Mouse (Mus musculus): Measurements from ENCODE around the gene Tjap1. TPM values are rescaled to one million over a fixed set of nuclear protein-coding genes. Genes with fewer than 3 reads are reported as not detected.
A peak's percentile ranks its signal among the peaks of the same experiment; 100 is the strongest.

Tjap1 gene
- polyA plus RNA-seq, 1 experiment from 2014 or later: 47.4 TPM

DNA sequence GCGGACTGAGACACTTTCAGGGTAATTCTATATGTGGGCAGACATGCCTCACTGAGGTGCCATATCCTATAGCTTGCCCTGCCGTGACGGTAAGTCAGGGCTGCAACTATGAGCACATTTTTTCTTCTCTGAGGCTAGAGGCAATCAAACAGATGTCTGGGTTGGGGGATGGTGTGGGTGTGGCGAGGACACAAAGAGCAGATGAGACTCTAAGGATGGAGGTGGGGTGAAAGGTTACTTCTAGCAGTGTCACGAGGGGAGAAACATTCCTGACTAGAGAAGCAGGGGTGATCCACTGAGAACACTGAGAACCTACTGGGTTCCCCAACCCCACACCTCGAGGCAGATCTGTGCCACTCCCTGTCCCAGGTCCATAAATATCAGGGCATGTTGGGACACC, 15.8 kb downstream of the Tjap1 start:
- no peak for DNase-seq (ENCODE audit: low spot score)
- ATAC-seq (ENCODE audit: low FRiP score): no peak
- H3K9ac ChIP-seq (ENCODE audit: low read depth, low read length): no peak overlapping the region
- WGBS: 77% methylated on average over 6 of the region's 6 CpGs
- H3K36me3 ChIP-seq (ENCODE audit: control insufficient read depth, insufficient read depth, low read length): peaks cover 6% of the 10 kb centered on the region; the same call in 1 of the 2 replicates
- no peak overlapping the region for H3K4me3 ChIP-seq (ENCODE audit: low read depth, low read length)
- no peak overlapping the region for H3K4me2 ChIP-seq (replicated peaks; ENCODE audit: low read depth, low read length)
- 0 out of 2 replicates have a peak, but pooled peaks cover 2% of the 10 kb centered on the region for H3K4me1 ChIP-seq (replicated peaks; ENCODE audit: control insufficient read depth, insufficient read depth, low read length)
- no peak overlapping the region for H3K27ac ChIP-seq (ENCODE audit: low read depth, low read length)
- H3K27me3 ChIP-seq (ENCODE audit: control insufficient read depth, insufficient read depth, low read length): no peaks in the 10 kb centered on the region
- H3K9me3 ChIP-seq (ENCODE audit: control insufficient read depth, low read length): no peaks in the 10 kb centered on the region

DNA sequence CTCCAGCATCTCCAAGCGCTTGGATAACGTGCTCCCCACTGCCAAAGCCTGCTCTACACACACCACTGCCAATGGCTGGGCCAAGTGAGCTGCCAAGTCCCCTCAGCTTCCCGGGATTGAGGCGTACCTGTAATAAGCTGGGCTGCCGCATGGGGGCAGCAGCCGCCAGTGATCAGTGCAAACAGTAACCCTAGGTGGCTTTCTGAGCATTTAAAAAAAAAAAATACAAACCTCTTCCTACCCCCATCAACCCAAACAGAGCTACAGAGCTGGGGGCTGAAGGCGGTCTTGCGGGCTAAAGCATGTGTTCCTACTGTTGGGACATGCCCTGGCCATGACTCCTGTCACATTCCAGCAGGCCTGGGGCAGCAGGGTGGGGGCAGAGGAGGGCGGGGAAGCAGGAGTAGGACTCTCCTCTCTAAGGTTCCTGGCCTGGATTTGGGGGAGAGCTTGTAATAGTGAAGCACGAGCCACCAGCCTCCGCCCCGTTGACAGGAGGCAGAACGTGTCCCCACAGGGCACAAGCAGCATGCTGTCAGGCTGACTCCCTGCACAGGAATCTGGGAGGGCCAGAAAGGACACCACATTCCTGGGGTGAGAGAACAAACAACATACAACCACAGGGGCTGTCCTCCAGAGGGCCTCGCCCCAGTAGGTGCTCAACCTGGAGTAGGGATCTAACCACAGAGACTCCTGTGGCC, 16.8 kb downstream of the Tjap1 start:
- Histone ChIP-seq H3K9ac (ENCODE audit: low read depth, low read length) (no peak overlapping the region), H3K36me3 (ENCODE audit: control insufficient read depth, insufficient read depth, low read length) (peaks cover 5% of the 10 kb centered on the region; the same call in 1 of the 2 replicates), H3K27ac (ENCODE audit: low read depth, low read length) (no peak overlapping the region), H3K4me1 (replicated peaks; ENCODE audit: control insufficient read depth, insufficient read depth, low read length) (0 out of 2 replicates have a peak, but pooled peaks cover 2% of the 10 kb centered on the region), H3K9me3 (ENCODE audit: control insufficient read depth, low read length) (no peaks in the 10 kb centered on the region), H3K4me3 (ENCODE audit: low read depth, low read length) (no peak overlapping the region), H3K4me2 (replicated peaks; ENCODE audit: low read depth, low read length) (no peak overlapping the region), H3K27me3 (ENCODE audit: control insufficient read depth, insufficient read depth, low read length) (no peaks in the 10 kb centered on the region)
- ATAC-seq (ENCODE audit: low FRiP score) (peak; percentile 48; the same call in 1 of the 2 replicates), DNase-seq (ENCODE audit: low spot score) (peak; percentile 86)
- WGBS: 27% methylated on average over 14 of the region's 14 CpGs

DNA sequence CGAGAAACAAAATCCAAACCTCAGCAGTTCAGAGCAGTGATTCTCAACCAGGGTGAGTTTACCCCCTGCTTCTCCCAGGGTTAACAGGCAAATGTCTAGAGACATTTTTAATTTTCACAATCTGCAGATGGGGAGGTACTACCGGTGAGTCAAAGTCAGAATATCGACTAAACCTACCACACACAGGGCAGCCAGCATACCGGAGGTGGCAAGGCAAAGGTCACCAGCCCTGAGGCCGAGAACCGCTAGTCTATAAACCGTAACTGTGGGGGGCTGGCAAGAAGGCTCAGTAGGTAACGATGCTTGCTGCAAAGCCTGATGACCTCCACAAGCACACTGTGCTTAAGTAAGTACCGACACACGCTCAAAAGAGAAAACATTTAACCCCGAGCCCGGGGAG, 17.3 kb downstream of the Tjap1 start:
- Histone ChIP-seq H3K36me3 (ENCODE audit: control insufficient read depth, insufficient read depth, low read length) (peaks cover 3% of the 10 kb centered on the region; the same call in 1 of the 2 replicates), H3K9me3 (ENCODE audit: control insufficient read depth, low read length) (no peaks in the 10 kb centered on the region), H3K27ac (ENCODE audit: low read depth, low read length) (no peak overlapping the region), H3K4me1 (replicated peaks; ENCODE audit: control insufficient read depth, insufficient read depth, low read length) (0 out of 2 replicates have a peak, but pooled peaks cover 2% of the 10 kb centered on the region), H3K4me3 (ENCODE audit: low read depth, low read length) (no peak overlapping the region), H3K27me3 (ENCODE audit: control insufficient read depth, insufficient read depth, low read length) (no peaks in the 10 kb centered on the region), H3K4me2 (replicated peaks; ENCODE audit: low read depth, low read length) (no peak overlapping the region), H3K9ac (ENCODE audit: low read depth, low read length) (no peak overlapping the region)
- DNase-seq (ENCODE audit: low spot score) (no peak), ATAC-seq (ENCODE audit: low FRiP score) (no peak)
- WGBS: 85% methylated on average over 12 of the region's 12 CpGs

DNA sequence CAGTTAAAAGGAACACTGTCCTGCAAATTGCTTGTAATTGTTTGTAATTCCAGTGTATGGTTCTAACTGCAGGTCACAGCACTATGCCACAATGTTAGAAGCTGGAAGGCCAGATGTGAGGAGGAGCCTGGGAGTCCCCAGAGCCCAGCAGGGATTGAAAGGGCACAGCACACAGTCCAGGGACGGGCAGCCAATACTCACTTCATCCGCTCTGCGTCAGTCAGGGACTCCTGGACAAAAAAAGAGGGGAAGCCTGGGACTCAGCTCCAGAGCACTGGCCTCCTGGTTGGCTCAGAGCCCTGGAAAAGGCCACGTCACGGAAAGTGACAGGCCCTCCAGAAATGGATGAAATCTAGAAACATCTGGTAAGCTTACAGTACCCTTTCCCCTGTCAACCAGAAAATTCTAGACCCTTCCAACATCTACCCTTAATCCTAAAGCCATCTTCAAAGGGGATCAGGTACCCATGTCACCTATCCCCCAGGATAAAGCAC, 20.6 kb downstream of the Tjap1 start:
- no peak overlapping the region for H3K27ac ChIP-seq (ENCODE audit: low read depth, low read length)
- peaks cover 8% of the 10 kb centered on the region; the same call in 1 of the 2 replicates for H3K36me3 ChIP-seq (ENCODE audit: control insufficient read depth, insufficient read depth, low read length)
- no peaks in the 10 kb centered on the region for H3K9me3 ChIP-seq (ENCODE audit: control insufficient read depth, low read length)
- 0 out of 2 replicates have a peak, but pooled peaks cover 2% of the 10 kb centered on the region for H3K4me1 ChIP-seq (replicated peaks; ENCODE audit: control insufficient read depth, insufficient read depth, low read length)
- DNase-seq (ENCODE audit: low spot score) (no peak), ATAC-seq (ENCODE audit: low FRiP score) (no peak)
- H3K27me3 ChIP-seq (ENCODE audit: control insufficient read depth, insufficient read depth, low read length): no peaks in the 10 kb centered on the region
- no peak overlapping the region for H3K9ac ChIP-seq (ENCODE audit: low read depth, low read length)
- H3K4me3 ChIP-seq (ENCODE audit: low read depth, low read length): no peak overlapping the region
- WGBS: 91% methylated on average over 5 of the region's 5 CpGs
- no peak overlapping the region for H3K4me2 ChIP-seq (replicated peaks; ENCODE audit: low read depth, low read length)

DNA sequence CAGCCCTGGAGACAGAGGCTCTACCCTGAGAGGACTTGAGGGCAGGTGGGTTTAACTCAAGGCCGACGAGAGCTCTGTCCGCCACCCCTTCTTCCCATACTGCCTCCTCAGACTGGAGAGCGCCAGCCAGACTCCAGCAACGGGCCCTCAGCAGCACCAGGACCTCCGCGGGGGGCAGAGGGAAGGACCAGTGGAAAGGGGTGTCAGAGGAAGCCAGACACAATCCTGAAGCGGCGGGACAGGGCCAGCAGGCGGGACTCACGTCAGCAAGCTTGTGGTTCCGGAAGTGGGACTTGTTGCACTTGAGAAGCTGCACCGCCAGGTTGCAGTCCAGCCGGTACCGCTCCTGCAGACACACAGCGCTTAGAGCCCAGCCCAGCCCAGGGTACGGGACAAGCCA, 23.2 kb downstream of the Tjap1 start:
- DNase-seq (ENCODE audit: low spot score) (no peak), ATAC-seq (ENCODE audit: low FRiP score) (no peak)
- no peak overlapping the region for H3K27ac ChIP-seq (ENCODE audit: low read depth, low read length)
- 91% methylated on average over 17 of the region's 17 CpGs for WGBS
- no peaks in the 10 kb centered on the region for H3K9me3 ChIP-seq (ENCODE audit: control insufficient read depth, low read length)
- H3K27me3 ChIP-seq (ENCODE audit: control insufficient read depth, insufficient read depth, low read length): peaks cover 8% of the 10 kb centered on the region; the same call in 1 of the 2 replicates
- H3K4me1 ChIP-seq (replicated peaks; ENCODE audit: control insufficient read depth, insufficient read depth, low read length): peaks cover 3% of the 10 kb centered on the region; the same call in 1 of the 2 replicates
- peaks cover 8% of the 10 kb centered on the region; the same call in 1 of the 2 replicates for H3K36me3 ChIP-seq (ENCODE audit: control insufficient read depth, insufficient read depth, low read length)
- no peak overlapping the region for H3K4me3 ChIP-seq (ENCODE audit: low read depth, low read length)
- no peak overlapping the region for H3K4me2 ChIP-seq (replicated peaks; ENCODE audit: low read depth, low read length)
- no peak overlapping the region for H3K9ac ChIP-seq (ENCODE audit: low read depth, low read length)

DNA sequence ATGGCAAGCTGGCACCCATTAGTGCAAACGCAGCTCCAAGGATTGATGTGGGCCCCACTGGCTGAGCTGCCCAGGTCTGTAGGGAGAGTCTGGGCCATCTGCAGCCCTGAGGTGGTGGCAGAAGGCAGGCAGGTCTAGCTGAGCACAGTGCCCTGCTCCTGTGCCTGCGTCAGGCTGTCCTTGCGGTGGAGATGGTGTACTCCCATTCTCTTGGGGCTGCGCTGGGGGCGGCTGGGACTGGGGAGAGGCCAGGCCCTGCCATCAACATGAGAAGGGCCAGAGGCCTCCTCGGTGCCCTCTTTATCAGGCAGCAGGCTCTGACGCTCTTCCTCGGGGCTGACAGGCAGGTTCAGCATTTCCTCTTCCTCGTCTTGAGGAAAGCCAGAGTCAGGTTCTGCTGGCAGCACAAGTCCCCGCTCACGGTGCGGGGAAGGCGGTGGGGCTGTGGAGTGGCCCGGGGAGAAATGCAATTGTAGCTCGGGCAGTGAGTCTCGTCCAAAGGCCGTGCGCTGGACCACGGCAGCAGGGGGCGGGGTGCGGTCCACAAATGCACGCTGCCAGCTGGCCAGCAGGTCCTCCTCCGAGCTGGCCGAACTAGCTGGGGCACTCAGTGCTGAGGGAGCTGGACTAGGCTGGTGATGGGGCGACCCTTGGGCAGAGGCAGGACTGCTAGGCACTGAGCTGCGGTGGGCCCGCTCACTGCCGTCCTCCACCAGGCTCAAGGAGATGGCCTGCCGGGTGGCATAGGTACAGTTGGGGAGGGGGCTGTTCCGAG, 24.4 kb downstream of the Tjap1 start:
- H3K27me3 ChIP-seq (ENCODE audit: control insufficient read depth, insufficient read depth, low read length): peaks cover 9% of the 10 kb centered on the region; the same call in 1 of the 2 replicates
- H3K4me1 ChIP-seq (replicated peaks; ENCODE audit: control insufficient read depth, insufficient read depth, low read length): peaks cover 5% of the 10 kb centered on the region; the same call in 1 of the 2 replicates
- 85% methylated on average over 30 of the region's 30 CpGs for WGBS
- peaks cover 8% of the 10 kb centered on the region; the same call in 1 of the 2 replicates for H3K36me3 ChIP-seq (ENCODE audit: control insufficient read depth, insufficient read depth, low read length)
- no peaks in the 10 kb centered on the region for H3K9me3 ChIP-seq (ENCODE audit: control insufficient read depth, low read length)
- H3K27ac ChIP-seq (ENCODE audit: low read depth, low read length): no peak overlapping the region
- no peak overlapping the region for H3K4me3 ChIP-seq (ENCODE audit: low read depth, low read length)
- DNase-seq (ENCODE audit: low spot score) (no peak), ATAC-seq (ENCODE audit: low FRiP score) (no peak)
- H3K9ac ChIP-seq (ENCODE audit: low read depth, low read length): no peak overlapping the region
- H3K4me2 ChIP-seq (replicated peaks; ENCODE audit: low read depth, low read length): no peak overlapping the region

DNA sequence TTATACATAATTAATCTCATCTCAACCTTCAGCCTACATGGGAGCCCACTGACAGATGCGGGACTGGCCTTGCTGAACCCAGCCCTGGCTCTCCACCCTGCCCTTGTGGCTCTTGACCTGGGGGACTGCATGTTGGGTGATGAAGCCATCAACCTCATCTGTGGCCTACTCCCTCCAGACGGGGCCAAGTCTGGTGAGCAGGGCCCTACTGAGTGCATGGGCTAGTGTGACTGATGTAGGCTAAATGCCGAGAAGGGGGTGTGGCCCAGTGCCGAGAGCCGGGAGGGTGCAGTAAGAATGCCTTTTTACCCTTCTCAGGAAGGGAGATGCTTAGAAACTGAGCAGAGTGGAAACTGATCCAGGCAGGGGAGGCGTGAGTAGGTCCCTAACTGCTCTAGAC, 27.7 kb downstream of the Tjap1 start:
- Histone ChIP-seq H3K9ac (ENCODE audit: low read depth, low read length) (no peak overlapping the region), H3K36me3 (ENCODE audit: control insufficient read depth, insufficient read depth, low read length) (peaks cover 10% of the 10 kb centered on the region; the same call in 1 of the 2 replicates), H3K27ac (ENCODE audit: low read depth, low read length) (no peak overlapping the region), H3K27me3 (ENCODE audit: control insufficient read depth, insufficient read depth, low read length) (peaks cover 9% of the 10 kb centered on the region; the same call in 1 of the 2 replicates), H3K4me1 (replicated peaks; ENCODE audit: control insufficient read depth, insufficient read depth, low read length) (peaks cover 9% of the 10 kb centered on the region; the same call in 1 of the 2 replicates), H3K4me3 (ENCODE audit: low read depth, low read length) (no peak overlapping the region), H3K4me2 (replicated peaks; ENCODE audit: low read depth, low read length) (peak overlapping the region; percentile 99; the same call in 1 of the 2 replicates), H3K9me3 (ENCODE audit: control insufficient read depth, low read length) (no peaks in the 10 kb centered on the region)
- 27% methylated on average over 6 of the region's 6 CpGs for WGBS
- ATAC-seq (ENCODE audit: low FRiP score): no peak
- peak; percentile 11 for DNase-seq (ENCODE audit: low spot score)

DNA sequence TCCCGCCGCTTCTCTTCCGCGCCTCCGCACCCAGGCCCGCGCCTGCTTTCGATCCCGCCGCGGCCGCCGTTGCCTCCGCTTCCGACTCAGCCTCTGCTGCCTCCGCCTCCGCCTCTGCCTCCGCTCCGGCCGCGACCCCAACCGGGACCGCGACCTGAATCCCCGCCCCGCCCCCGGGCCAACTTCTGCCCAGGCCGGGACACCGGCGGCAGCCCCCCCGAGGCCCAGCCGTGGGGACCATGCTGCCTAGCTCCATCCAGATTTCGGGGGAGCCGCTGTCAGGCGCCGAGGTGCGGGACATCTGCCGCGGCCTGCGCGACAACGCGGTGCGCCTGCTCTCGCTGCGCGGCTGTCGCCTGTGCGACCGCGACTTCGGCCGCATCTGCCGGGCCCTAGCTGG, 28.7 kb downstream of the Tjap1 start:
- Histone ChIP-seq H3K4me2 (replicated peaks; ENCODE audit: low read depth, low read length) (peak overlapping the region; percentile 99), H3K9me3 (ENCODE audit: control insufficient read depth, low read length) (no peaks in the 10 kb centered on the region), H3K36me3 (ENCODE audit: control insufficient read depth, insufficient read depth, low read length) (peaks cover 7% of the 10 kb centered on the region; the same call in 1 of the 2 replicates), H3K4me3 (ENCODE audit: low read depth, low read length) (peak overlapping the region; percentile 66), H3K9ac (ENCODE audit: low read depth, low read length) (peak overlapping the region; percentile 67), H3K4me1 (replicated peaks; ENCODE audit: control insufficient read depth, insufficient read depth, low read length) (peaks cover 9% of the 10 kb centered on the region), H3K27ac (ENCODE audit: low read depth, low read length) (0 out of 2 replicates have a peak overlapping the region, but pooled peaks have one; percentile 36), H3K27me3 (ENCODE audit: control insufficient read depth, insufficient read depth, low read length) (peaks cover 9% of the 10 kb centered on the region; the same call in 1 of the 2 replicates)
- DNase-seq (ENCODE audit: low spot score): peak; percentile 62
- WGBS: under 1% methylated on average over 34 of the region's 54 CpGs
- peak; percentile 43 for ATAC-seq (ENCODE audit: low FRiP score)

Data from hindbrain, embryonic 11.5 days (tissue).